Mouse (Mus musculus) stomach, postnatal 0 days (tissue): ENCODE results near the gene Rsph14.

Experiments used
- CTCF ChIP-seq: IDR thresholded peaks from 2 replicates; pipeline ENCODE4 v1.5.1; 2016; ENCODE audit warnings: antibody characterized with exemption, low read depth, mild to moderate bottlenecking, moderate library complexity
- EP300 ChIP-seq: optimal IDR thresholded peaks from 2 replicates; pipeline ENCODE3; 2016; ENCODE audit warnings: antibody characterized with exemption

DNA sequence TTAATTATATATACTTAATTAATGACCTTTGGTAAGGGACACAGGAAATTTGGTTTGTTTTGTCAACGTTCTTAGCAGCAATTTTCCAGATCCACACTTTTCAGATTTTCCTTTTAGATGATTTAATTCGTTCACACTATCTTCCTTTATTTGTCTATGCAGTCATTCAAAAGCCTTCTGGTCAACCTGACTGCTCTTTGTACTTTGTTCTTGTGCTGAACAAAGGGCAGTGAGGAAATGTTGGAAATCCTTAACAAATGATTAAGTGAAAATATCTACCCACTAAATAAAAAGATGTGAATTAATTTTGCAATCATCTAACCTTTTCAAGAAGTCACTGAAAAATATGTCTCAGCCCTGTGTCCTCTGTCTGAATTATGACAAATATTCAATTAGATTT, 124.0 kb downstream of the Rsph14 start:
- TF ChIP-seq EP300 (no peak), CTCF (no peak)
